Mouse (Mus musculus) monocyte, adult 2 months (primary cell): ENCODE measurements around the gene Zbed5.
A peak's percentile ranks its signal among the peaks of the same experiment; 100 is the strongest.
"Not testable (repeated sequence)": the region's sequence is repeated elsewhere in the genome, so short reads cannot be mapped to it uniquely, and the experiment has no call there.

ENCODE experiments used
- DNase-seq, 2 experiments: peaks; one replicate each; pipeline ENCODE4 v3.0.0; 2022; ENCODE audit warnings: low spot score in 2 of 2, low read depth in 1 of 2

Zbed5 gene

DNA sequence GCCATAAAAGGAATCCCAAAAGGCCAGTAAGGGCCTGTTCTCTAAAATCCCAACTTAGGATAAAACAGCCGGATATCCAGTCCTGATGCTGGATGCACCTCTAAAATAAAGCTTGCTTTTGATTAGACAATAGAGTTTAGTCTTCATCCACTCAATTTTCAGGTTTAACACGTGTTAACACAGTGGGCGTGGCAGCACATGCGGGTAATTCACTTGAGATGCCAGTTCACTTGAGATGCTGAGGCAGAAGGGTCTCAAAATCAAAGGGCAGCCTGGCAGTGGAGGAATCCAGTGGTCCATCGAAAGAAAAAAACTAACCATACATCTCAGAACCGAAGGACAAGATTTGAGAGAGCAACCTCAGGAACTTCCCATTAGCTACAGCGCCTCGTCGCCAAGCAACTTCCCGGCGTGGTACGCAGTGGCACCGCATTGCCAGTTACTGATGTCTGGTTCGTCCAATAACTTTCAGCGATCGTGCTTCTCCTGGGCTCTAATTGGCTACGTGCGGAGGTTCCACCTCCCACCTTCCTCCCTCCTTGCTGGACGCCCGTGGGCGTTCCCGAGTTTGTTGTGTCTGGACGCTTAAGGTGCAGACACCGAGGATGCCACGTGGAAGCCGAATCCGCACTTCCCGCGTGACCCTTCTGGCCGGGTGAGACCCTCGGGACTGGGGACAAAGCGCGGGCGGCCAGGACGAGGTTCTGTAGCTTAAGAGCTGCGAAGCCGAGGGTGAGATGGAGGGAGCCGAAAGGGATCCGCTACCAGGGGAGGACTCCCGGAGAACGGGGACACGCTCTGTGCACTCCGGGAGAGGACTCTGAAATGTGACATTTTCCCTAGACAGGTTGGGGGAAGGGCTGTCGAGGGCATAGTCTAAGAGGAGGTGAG, at the start of gene Zbed5:
TSS of gene Zbed5 (plus strand) at position 526 of the 891 bp plus-strand sequence.
- peak; percentile 46 to 69 for DNase-seq

DNA sequence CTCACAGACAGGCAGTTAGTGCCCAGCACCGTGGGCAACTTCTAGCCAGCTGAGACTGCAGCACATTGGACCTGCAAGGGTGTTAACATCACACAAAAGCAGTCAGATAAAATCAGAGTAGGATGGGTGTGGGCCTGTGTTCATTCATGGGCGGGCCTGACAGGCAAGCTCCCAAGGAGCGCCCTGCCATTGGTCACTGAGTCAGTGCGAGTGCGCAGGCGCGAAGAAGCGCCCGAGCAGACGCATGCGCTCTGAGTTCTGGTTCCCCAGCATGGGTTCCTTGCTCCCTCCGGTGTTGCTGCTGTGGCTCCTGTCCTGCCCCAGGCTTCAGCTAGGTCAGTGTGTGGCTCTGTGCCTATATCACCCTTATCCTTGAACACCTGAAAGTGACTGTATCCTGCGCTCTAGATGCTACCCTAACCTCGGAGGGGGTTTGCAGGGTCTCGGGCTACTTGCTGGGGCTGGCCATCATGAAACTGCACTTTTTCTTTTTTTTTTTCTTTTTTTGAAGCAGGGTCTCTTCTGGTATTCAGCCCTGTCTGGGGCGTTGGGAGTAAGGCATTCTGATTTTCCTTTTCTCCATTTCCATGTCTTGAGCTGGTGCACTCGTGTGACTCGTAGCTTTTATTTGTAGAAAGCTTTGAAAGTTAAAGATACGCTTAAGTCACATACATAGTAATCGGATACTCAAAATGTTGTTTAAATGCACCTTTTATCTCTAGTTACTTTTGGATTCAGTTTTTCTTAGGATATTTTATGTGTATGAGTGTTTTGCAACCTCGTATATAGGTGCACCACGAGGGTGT, 48.6 kb upstream of the Zbed5 start, which contains the start of gene Sumf2:
TSS of gene Sumf2 (plus strand) at position 235 of the 806 bp plus-strand sequence.
- DNase-seq, result peak; percentile 85 to 93

GRCm38 (mm10) chr5:129847558-129847820, 48.0 kb upstream of the Zbed5 start:
- DNase-seq, result no peak

DNA sequence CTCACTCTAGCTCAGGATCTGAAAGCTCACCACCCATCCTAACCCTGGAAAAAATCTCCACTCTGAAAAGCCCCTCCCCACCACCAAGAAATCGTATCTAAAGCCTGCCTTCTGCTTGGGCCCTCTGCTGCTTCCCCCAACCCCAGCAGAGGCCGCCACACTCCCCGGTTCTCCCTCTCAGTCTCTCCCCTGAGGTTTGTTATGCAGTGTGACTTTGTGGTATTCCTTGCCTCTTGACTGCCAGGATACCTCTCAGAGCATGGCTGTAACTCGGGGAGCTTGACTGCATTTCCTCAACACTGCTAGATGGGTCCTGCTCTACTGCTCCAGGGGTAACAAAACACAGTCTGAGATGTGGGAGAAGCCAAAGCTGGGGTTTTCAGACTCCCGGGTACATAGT, 40.4 kb upstream of the Zbed5 start:
- no peak for DNase-seq

- no peak for DNase-seq
Measured at GRCm38 (mm10) chr5:129856414-129856813, 39.1 kb upstream of the Zbed5 start.

GRCm38 (mm10) chr5:129862325-129862724, 33.2 kb upstream of the Zbed5 start:
- no peak for DNase-seq

- no peak for DNase-seq
Measured at GRCm38 (mm10) chr5:129864467-129864866, 31.1 kb upstream of the Zbed5 start.

GRCm38 (mm10) chr5:129865841-129866240, 29.7 kb upstream of the Zbed5 start:
- no peak for DNase-seq

DNA sequence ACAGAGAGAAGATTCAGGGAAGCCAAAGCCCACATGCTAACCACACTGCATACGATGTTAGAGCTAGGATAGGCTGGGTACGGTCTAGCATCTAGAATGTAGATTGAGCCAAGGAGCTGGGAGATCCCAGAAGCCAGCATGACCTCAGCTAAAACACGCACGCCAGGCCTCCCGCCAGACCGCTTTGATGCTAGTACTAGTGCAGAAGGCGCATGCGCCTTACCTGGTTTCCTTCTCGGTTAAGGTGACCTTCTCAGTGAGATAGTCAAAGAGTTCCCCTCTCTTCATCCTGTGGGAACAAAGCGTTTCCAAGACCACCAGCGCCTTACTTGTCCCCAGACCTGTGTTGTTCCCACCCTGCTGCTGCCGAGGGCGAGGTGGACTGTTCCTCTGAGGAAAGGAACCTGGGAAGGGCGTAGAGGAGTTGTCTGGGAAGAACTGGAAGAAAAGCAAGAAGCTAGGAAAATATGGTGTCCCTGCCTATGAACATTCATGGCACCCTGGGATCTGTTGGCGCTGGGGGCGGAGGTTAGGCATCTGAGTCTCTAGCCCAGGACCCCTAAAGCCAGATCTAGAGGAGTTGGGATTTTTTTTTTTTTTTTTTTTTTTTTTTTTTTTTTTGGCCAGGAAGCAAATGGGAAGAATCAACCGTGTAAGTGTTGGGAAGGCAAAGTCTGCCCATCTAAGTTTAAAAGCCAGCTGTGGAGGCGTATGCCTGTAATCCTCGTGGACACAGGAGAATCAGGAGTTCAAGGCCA, 26.1 kb upstream of the Zbed5 start:
- DNase-seq, result no peak

DNA sequence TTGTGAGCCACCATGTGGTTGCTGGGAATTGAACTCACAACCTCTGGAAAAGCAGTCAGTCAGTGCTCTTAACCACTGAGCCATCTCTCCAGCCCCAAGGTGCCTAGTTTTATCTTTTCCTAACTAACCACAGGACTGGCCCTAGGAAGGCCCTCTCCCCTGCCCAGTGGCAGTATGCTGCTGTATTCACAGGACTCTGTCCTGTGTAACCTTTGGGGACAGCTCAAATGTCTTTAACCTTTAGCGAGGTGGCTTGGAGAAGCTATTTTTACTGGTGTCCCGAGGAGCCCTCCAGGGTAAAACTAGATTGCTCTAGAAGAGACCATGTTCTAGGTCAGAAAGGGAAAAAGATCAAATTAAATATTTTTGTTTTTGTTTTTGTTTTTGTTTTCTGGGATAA, 24.3 kb upstream of the Zbed5 start:
- DNase-seq, result no peak

- no peak for DNase-seq
Measured at GRCm38 (mm10) chr5:129873942-129874341, 21.6 kb upstream of the Zbed5 start.

GRCm38 (mm10) chr5:129875098-129875497, 20.4 kb upstream of the Zbed5 start:
- DNase-seq, result no peak

GRCm38 (mm10) chr5:129877731-129878455, 17.6 kb upstream of the Zbed5 start:
- no peak for DNase-seq

- no peak for DNase-seq
Measured at GRCm38 (mm10) chr5:129878946-129879345, 16.6 kb upstream of the Zbed5 start.

GRCm38 (mm10) chr5:129879888-129880287, 15.6 kb upstream of the Zbed5 start:
- no peak for DNase-seq

DNA sequence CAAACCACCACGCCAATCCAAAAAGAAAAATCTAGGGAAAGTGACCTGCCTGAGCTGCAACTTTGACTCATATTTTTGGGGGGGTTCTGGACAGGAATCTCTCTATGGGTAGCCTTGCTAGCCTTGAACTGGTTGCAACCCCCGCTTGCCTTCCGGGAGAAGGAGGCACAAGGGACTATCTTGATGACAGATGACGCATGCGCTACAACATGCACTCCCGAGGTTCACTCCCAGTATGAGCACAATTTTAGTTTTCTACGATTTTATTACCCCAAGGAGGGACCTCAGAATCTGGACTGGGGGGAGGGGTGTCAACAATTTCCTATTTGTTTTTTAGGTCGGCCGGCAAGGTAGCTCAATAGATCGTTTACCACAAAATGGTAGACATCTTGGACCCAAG, 9.3 kb upstream of the Zbed5 start:
- DNase-seq, result no peak

DNA sequence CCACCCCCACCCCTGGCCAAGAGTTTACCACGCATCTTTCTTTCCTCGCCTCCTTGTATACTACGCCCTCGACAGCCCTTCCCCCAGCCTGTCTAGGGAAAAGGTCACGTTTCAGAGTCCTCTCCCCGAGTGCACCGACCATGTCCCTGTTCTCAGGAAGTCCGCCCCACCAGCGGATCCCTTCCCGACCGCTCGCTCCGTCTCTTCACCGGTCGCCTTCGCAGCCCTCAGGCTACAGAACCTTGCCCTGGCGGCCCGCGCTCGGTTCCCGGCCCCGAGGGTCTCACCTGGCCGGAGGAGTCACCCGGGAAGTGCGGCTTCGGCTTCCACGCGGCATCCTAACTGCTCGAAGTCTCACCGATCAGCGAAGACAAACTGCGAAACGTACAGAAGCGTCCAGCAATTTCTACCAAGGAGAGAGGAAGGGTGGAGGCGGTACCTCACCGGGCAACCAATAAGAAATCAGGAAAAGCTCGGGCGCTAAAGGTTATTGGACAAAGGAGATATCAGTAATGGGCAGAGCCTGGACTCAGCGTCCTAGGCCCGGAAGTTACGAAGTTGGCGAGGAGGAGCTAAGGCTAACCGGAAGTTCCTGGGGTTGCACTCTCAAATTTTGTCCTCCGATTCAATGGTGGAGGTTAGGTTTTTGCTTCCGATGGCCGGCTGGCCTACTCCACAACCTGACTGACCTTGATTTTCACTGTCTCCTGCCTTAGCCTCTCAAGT, 8.4 kb upstream of the Zbed5 start, which contains the start of gene Chchd2:
TSS of gene Chchd2 (minus strand) at position 560 of the 726 bp plus-strand sequence.
- peak; percentile 81 to 85 for DNase-seq

- not testable (repeated sequence) for DNase-seq
Measured at GRCm38 (mm10) chr5:129890390-129890789, 5.1 kb upstream of the Zbed5 start.

- DNase-seq, result no peak
Measured at GRCm38 (mm10) chr5:129898449-129898848, 2.9 kb downstream of the Zbed5 start, which contains the start of gene Phkg1. Phkg1 (minus strand) TSS chr5:129898549.

- no peak for DNase-seq
Measured at GRCm38 (mm10) chr5:129907775-129908174, 12.3 kb downstream of the Zbed5 start.
